Mouse (Mus musculus): Measurements from ENCODE around the gene Ehhadh. TPM values are rescaled to one million over a fixed set of nuclear protein-coding genes. Genes with fewer than 3 reads are reported as not detected.

The Ehhadh gene
- total and polyA plus RNA-seq, 3 experiments, result 0.93 to 2.9 (median 1.1) TPM

GRCm38 (mm10) chr16:21714516-21714915 is 73.1 kb downstream of the Ehhadh start:
- Histone ChIP-seq H3K4me1 (ENCODE audit: control insufficient read depth in 1 of 2, insufficient read depth in 2 of 2) (peaks cover 6 to 11% of the 10 kb centered on the region in 2 experiments; a peak in 3 of 4 replicates), H3K4me3 (replicated peaks in 1 of 3; ENCODE audit: low read depth in 2 of 3, low read length in 2 of 3, poor library complexity in 1 of 3) (no peak overlapping the region), H3K27ac (ENCODE audit: insufficient read depth, low read depth) (no peak overlapping the region), H3K79me2 (replicated peaks; ENCODE audit: control insufficient read depth, extremely low read depth, insufficient read depth, poor library complexity, severe bottlenecking) (no peaks in the 10 kb centered on the region), H3K9me3 (replicated peaks; ENCODE audit: low read length) (no peaks in the 10 kb centered on the region), H3K36me3 (replicated peaks in 1 of 2; ENCODE audit: control insufficient read depth in 1 of 2, insufficient read depth in 1 of 2, low read length in 1 of 2) (no peaks in the 10 kb centered on the region), H3K4me2 (ENCODE audit: insufficient read depth, low read depth, poor library complexity, severe bottlenecking) (no peak overlapping the region), H3K27me3 (replicated peaks) (no peaks in the 10 kb centered on the region), H3K9ac (ENCODE audit: insufficient read depth, low read depth) (no peak overlapping the region)
- TF ChIP-seq POLR2AphosphoS2 (IDR thresholded peaks at IDR 0.05; ENCODE audit: low read depth, low read length), result no peak
- no peak for TF ChIP-seq POLR2A (IDR thresholded peaks at IDR 0.05; ENCODE audit: low read depth, low read length)
- TF ChIP-seq SIN3A (IDR thresholded peaks at IDR 0.05; ENCODE audit: low read length), result no peak
- no peak for TF ChIP-seq ZMIZ1 (IDR thresholded peaks at IDR 0.05; ENCODE audit: low read depth, low read length)
- TF ChIP-seq JUN (IDR thresholded peaks at IDR 0.05; ENCODE audit: insufficient read depth, low read depth, low read length), result no peak
- TF ChIP-seq MAX (IDR thresholded peaks at IDR 0.05; ENCODE audit: low read length), result no peak
- no peak for TF ChIP-seq USF2 (conservative IDR thresholded peaks at IDR 0.05; ENCODE audit: low read depth, low read length)
- no peak for TF ChIP-seq MEF2A (IDR thresholded peaks at IDR 0.05; ENCODE audit: borderline replicate concordance, low read depth, low read length)
- no peak for TF ChIP-seq NRF1 (IDR thresholded peaks at IDR 0.05; ENCODE audit: low read depth, low read length)
- TF ChIP-seq IRF4 (IDR thresholded peaks at IDR 0.05; ENCODE audit: low read depth, low read length), result no peak
- TF ChIP-seq SMC3 (IDR thresholded peaks at IDR 0.05; ENCODE audit: low read depth, low read length), result no peak
- TF ChIP-seq NELFE (IDR thresholded peaks at IDR 0.05; ENCODE audit: low read depth, low read length), result no peak
- no peak for TF ChIP-seq CHD1 (IDR thresholded peaks at IDR 0.05; ENCODE audit: low read depth, low read length)
- TF ChIP-seq ZKSCAN1 (IDR thresholded peaks at IDR 0.05; ENCODE audit: borderline replicate concordance, low read depth, low read length), result no peak
- no peak for TF ChIP-seq HCFC1 (IDR thresholded peaks at IDR 0.05; ENCODE audit: low read depth, low read length)
- TF ChIP-seq TCF12 (IDR thresholded peaks at IDR 0.05; ENCODE audit: low read depth, low read length), result no peak
- no peak for TF ChIP-seq TBP (conservative IDR thresholded peaks at IDR 0.05; ENCODE audit: low read depth, low read length)
- in situ Hi-C loops (cut with MboI; ENCODE audit: low pct_ligation_motif_present, low pct_unique_long_range_greater_than_20kb, low sequenced_read_pairs) (no loop called here), dilution Hi-C loops (cut with MboI; ENCODE audit: extremely low pct_ligation_motif_present, extremely low pct_unique_long_range_greater_than_20kb, low sequenced_read_pairs) (no loop called here)
- DNase-seq (ENCODE audit: extremely low read depth), result no peak

Other genes with a start within 250 kb of the Ehhadh start
- gene 2510009E07Rik, start 93.1 kb downstream of the Ehhadh start, total RNA-seq (2012; rRNA removed), result not detected in 2 replicates
- gene 2510009E07Rik, start 93.1 kb downstream of the Ehhadh start, total RNA-seq (2014; rRNA removed), result not detected in 2 replicates
- not detected in 2 replicates for gene 2510009E07Rik, start 93.1 kb downstream of the Ehhadh start, polyA plus RNA-seq (2012; ENCODE audit: insufficient read length, low read depth)
- 0.42 and 0.89 TPM in 2 replicates for gene Map3k13, start 6.5 kb upstream of the Ehhadh start, total RNA-seq (2012; rRNA removed)
- gene Map3k13, start 6.5 kb upstream of the Ehhadh start, total RNA-seq (2014; rRNA removed), result 0.20 and 0.32 TPM in 2 replicates
- 1.3 TPM in 2 replicates for gene Map3k13, start 6.5 kb upstream of the Ehhadh start, polyA plus RNA-seq (2012; ENCODE audit: insufficient read length, low read depth)
- 43.5 and 52.4 TPM in 2 replicates for gene Tmem41a, start 159.7 kb upstream of the Ehhadh start, total RNA-seq (2012; rRNA removed)
- 59.9 and 62.0 TPM in 2 replicates for gene Tmem41a, start 159.7 kb upstream of the Ehhadh start, total RNA-seq (2014; rRNA removed)
- 87.1 and 93.9 TPM in 2 replicates for gene Tmem41a, start 159.7 kb upstream of the Ehhadh start, polyA plus RNA-seq (2012; ENCODE audit: insufficient read length, low read depth)
- gene Liph, start 207.9 kb upstream of the Ehhadh start, total RNA-seq (2012; rRNA removed), result 3.4 and 6.1 TPM in 2 replicates
- gene Liph, start 207.9 kb upstream of the Ehhadh start, total RNA-seq (2014; rRNA removed), result 2.2 and 3.2 TPM in 2 replicates
- gene Liph, start 207.9 kb upstream of the Ehhadh start, polyA plus RNA-seq (2012; ENCODE audit: insufficient read length, low read depth), result 2.1 and 2.6 TPM in 2 replicates
- 37.8 and 45.8 TPM in 2 replicates for gene Senp2, start 221.7 kb upstream of the Ehhadh start, total RNA-seq (2012; rRNA removed)
- 42.8 and 46.2 TPM in 2 replicates for gene Senp2, start 221.7 kb upstream of the Ehhadh start, total RNA-seq (2014; rRNA removed)
- gene Senp2, start 221.7 kb upstream of the Ehhadh start, polyA plus RNA-seq (2012; ENCODE audit: insufficient read length, low read depth), result 60.5 and 60.8 TPM in 2 replicates